Mouse (Mus musculus): ENCODE results near the gene Mog.
A peak's percentile ranks its signal among the peaks of the same experiment; 100 is the strongest.
"Not testable (repeated sequence)": the region's sequence is repeated elsewhere in the genome, so short reads cannot be mapped to it uniquely, and the experiment has no call there.

Mog gene

DNA sequence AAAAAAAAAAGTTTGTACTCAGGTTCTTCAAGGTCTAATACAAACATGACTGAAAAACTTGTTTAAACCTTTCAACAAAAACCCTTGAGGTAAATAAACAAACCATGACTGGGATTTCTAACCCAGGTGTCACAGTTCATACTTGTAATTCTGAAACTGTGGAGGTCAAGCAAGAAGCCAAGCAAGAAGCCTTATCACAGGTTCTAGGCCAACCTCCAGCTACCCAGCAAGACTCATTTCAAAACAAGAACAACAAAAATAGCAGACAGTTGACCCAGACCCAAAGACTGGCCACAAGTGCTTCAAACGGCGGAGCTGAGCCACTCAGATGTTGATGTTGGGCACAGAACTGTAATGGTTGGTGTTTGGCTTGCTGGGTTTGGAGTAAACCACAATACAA lies 28.7 kb downstream of the Mog start:
- no peak for DNase-seq (ENCODE audit: low spot score)

DNA sequence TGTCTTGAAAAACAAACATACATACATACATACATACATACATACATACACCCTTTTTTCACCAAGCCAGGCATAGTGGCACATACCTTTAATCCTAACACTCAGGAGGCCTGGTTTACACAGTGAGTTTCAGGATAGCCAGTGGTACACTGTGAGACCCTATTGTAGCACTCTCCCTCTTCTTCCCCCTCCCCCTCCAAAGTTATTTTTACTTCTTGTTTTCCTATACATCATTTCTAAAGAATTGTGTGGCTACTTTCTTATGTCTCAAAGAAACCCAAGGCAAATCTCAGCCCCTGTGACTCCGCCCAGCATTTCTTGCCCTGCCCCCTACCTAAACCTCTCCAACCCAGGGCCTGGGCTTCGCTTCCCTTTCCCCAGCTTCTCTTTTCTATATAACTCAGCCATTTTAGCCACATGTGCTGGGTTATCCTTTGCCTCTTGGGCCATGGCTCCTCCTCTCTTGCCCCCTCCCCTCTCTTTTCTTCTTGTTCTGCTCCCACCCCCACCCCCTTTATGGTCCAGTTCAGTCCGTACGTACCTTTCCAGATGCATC lies 29.4 kb downstream of the Mog start:
- DNase-seq (ENCODE audit: low spot score): no peak

DNA sequence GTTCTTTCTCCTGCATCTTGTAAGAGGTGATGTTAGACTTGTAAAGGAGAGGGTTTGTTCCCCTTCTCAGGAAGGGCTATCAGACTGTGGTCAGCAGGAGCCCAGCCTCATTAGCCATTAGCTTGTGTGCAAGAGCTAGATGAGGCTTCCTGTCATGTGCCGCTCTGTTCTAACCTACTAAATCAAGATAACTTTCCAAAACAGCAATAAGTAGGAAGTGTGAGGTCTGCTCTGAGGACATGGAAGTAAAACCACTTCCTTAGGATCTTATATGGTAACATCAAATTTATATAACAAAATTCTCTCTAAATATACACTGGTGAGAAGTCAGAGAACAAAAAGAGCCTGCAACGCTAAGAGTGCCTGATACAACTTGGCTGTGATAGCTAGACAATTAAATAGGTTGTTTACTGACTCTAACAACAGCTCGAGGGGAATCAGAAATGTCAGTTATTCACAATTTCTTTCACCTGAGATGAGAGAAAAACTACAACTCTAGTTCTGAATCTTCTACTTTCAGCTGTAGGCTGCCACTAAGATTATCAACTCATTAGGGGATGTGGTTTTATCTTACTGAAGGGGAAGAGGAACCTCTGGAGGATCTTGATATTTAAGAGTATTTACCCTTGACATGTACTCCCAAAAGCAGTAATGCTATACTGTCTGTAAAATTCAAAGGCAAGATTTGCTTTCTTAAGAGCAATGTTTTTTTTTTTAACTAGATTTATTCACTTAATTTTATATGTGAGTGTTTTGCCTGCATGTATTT lies 30.7 kb downstream of the Mog start:
- no peak for DNase-seq (ENCODE audit: low spot score)

DNA sequence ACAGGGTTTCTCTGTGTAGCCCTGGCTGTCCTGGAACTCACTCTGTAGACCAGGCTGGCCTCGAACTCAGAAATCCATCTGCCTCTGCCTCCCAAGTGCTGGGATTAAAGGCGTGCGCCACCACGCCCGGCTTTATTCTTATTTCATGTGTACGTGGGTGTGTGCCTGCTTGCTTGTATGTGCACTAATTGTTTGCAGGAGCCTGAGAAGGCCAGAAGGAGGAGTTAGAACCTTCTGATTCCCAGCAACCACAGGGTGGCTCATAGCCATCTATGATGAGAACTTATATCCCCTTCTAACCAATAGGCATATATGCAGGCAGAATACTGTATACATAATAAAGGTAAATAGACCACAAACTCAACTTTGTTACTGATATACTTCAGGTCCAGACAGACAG lies 32.6 kb downstream of the Mog start:
- DNase-seq (ENCODE audit: low spot score): not testable (repeated sequence)

DNA sequence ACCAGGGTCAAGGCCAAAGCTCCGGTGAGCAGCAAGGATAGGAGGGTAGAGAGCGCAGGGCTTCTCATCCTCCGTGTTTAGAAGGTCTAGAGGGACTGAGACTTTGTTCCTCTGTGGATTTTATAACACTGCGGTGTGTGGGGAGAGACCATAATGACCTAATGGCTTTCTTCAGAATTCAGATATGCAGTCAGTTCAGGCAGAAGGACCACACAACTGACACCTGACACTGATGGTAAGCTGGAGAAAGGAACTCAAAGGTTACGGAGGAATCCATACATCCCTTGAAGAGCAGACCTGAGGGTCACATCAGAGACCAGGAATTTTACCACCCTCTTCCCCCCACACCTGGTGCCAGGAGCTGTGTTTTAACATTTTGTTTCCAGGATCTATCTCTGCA lies 33.8 kb downstream of the Mog start, which contains the start of gene H2-M5:
H2-M5 (minus strand) TSS at position 101 of the 400 bp plus-strand sequence.
- no peak for DNase-seq (ENCODE audit: low spot score)

DNA sequence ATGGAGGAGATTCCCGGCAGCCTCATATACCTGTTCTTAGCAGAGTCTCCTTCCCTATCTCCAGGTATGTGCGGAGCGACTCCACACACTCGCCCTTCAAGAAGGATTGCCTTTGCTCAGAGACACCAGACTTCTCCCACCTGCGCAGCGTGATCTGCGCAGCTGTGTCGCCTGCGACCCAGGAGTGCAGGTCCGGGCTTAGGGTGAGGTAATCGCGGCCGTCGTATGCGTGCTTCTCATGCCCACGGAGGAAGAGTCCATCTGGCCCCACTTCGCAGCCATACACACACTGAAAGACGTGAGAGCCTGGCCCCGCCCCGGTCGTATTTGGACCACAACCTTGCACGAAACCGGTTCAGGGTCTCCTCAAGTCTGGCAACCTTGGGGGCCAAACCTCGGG lies 34.7 kb downstream of the Mog start:
- no peak for DNase-seq (ENCODE audit: low spot score)

DNA sequence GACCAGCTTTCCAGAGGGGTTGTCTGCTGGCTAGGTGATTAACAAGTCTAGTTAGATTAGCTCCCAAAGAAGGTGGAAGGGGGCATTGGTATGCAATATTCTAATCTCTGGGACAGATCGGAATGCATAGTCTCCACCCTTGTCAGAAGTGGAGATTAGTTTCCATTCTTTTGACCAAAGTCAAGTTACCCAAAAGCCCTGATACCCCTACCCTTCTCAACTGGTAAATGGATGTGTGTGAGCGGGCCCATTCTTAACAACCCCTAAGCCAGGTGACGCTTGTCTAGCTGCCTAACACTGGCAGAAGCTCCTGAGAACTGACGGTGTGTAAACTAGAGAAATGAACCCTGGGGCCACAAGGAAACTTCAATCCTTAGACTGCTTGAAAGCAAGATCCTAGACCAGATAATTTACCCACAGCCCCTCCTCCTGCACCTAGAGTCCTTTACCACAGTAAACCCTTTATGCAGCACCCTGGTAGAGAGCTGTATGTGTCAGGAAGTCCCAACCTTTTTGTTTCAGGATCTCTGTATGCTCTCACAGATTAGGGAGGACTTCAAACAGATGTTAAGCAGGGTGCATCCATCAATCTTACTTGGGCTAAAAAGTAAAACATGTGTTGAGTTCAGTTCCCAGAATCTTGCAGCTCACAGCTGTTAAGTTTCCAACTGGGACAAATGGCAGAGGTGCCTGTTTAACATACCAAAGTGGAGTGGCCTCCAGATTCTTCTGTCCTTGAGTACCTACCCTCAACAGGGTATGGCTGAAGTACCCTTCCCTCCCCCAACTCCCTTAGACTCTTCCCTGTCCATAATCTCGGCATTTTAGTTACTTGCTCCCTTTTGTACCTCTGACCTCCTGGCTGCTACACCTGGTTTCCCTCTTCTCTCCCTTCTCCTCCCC lies 40.7 kb downstream of the Mog start:
- peak; percentile 29 for DNase-seq (ENCODE audit: low spot score)

DNA sequence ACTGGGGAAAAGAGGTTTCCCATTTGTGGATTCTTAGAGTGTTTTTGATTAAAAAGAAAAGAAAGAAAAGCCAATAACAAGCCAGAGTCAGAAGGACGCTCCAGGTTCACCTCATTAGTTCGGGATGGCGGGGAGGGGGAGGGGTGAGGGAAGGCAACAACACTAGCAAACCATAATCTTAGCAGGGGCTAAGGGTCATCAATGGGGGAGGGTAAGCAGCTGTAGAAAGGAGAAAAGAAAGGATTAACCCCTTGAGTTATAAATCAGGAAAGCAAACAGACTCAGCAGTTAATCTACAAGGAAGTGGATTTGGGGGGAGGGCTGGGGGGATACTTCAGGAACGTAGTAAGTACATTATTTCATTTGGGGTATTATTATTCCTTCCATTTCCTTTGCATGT lies 41.4 kb downstream of the Mog start:
- no peak for DNase-seq (ENCODE audit: low spot score)

DNA sequence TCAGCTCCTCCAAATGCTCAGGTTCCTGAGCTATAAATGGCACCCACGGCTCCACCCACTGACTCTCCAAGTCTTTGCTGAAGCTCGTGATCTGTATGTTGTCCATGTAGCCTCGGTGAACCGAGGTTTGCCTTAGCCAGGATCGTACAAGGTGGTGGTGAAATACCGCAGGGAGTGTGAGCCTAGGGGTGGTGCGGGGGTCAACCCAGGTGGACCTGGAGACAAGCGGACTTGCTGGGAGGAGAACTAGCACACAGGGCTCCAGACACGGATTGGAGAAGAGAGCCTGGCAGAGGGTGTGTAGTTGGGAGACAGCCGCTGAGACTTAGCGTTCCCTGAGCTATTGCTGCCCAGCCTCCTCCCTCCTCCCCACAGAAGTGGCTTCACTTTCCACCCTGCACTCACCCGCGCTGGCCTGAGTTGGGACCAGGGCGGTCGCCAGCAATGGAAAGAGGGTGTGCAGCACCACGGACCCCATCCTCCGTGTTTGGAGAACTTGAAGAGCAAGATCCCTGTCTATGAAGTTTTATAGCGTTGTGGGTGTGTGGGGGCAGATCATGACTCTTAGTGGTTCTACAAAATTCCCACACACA lies 41.9 kb downstream of the Mog start, which contains the start of gene 2410137M14Rik:
2410137M14Rik (minus strand) TSS at position 17 of the 593 bp plus-strand sequence.
- DNase-seq (ENCODE audit: low spot score): no peak

DNA sequence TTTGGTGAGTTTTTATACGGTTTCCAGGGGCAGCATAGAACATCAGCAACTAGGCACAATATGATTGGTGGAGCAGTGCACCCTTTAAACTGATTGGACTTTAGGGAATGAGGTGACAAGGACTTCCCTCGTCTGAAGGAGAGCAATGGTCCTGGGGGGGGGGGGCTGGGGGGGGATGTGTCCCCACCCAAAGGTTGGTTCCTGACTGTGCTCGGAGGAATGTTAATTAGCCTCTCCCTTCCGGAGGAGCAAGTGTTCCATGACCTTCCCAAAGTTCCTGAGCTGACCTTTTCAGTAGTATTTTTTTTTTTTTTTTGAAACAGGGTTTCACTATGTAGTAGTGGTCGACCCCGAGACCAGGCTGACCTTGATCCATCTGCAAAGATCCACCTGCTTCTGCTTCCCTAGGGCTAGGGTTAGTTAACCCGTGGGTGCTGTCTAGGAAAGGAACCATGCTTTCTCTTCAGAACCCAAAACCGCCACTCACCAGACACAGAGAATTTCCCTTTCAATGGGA lies 49.9 kb downstream of the Mog start:
- no peak for DNase-seq (ENCODE audit: low spot score)

DNA sequence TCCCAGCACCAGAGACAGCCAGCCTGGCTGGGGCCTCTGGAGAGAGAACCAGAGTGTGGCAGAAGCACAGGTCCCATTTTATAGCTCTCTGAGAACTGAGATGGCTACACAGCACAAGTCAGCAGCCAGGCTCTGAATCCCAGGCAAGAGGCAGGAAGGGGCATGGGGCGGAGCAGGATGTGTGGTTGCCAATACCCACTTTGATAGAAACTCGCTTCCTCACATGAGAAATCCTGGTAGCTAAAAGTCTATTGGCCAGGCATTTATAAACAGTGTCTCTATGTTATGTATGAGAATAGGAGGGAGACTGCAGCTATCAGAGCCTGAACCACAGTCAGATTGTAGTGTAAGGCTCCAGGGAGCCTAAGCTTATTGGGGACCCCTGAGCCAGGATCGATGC lies 50.4 kb downstream of the Mog start:
- no peak for DNase-seq (ENCODE audit: low spot score)

DNA sequence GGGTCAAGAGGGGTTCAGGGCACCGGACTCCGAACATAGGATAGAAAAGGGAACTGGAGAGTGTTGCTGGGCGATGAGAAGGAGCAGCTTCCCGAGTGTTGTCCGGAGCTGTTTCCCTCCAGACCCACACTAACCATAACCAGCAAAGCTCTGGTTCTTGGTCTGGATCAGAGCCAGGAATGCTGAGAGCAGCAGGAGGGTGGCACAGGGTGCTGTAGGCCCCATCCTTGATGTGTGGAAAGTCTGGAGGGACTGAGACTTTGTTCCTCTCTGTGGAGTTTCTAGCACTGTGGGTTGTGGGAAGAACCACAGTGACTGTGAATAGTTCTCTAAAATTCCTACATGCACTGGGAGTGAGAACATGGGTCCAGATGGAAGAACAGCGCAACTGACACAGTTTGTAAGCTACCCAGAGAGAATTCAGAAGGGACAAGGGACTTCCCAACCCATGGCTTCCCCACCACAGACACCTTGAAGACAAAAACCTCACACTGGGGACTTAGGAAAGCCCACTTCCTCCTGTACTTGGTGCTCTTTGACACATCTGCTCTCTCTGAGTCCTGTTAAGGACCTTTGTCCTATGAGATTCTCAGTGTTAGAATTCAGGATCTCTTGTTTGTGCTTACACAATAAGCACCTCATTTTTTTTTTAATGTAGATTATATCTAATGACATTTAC lies 51.9 kb downstream of the Mog start:
- no peak for DNase-seq (ENCODE audit: low spot score)

DNA sequence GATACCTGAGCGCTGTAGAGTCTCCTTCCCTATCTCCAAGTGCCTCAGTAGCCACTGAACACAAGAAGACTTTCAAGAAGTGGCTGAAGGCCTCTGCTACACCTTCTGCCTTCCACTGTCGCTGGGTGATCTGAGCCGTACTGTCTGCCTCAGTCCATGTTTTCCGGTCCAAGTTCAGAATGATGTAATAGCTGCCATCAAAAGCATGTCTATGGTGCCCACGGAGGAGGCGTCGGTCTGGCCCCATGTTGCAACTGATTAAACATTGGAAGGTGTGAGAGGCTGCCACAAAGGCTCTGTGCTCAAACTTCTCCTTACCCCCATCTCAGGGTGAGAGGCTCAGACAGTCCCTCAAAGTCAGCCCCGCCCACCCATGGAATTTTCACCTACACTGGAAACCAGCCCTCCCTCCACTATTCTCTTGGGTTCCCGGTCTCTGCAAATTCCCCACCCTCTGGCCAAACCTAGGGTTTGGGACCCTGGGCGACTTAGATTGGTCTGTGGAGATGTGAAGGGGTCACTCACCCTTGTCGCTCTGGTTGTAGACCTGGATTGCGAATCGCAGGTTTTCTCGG lies 52.8 kb downstream of the Mog start:
- DNase-seq (ENCODE audit: low spot score): no peak

DNA sequence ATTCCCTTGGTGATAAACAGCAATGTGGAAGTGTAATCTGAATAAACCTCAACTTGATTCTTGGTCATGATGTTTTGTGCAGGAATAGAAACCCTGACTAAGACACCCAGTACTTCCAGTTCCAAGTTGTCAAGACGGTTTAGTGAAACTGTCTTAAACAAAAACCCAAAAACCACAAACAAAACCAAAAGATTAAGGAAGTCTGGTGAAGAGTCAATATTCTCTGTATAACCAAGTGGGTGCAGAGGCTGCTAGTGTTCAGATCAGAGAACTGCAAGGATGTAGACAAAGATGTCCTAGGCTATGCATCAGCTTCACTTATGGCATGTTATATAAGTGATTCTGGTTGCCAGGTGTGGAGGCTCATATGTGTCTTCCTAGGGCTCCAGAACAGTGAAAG lies 56.3 kb downstream of the Mog start:
- DNase-seq (ENCODE audit: low spot score): no peak

DNA sequence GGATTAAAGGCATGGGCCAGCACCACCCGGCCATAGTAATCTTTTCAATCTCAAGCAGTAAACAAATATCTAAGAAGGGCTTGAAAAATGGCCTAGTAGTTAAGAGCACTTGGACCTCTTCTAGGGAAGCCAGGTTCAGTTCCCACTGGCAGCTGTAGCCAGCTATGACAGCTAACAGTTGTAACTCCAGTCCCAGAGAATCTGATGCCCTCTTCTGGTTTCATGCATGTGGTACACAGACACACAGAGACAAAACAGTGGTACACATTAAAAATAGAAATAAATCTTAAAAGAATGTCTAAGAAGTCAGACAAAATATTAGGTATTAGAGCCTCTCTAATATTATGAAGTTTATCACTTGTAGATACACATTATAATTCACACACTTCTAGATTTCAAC lies 62.1 kb downstream of the Mog start:
- DNase-seq (ENCODE audit: low spot score): no peak
